Mouse (Mus musculus): ENCODE measurements around the gene Trappc4. TPM values are rescaled to one million over a fixed set of nuclear protein-coding genes. Genes with fewer than 3 reads are reported as not detected.

Gene Trappc4
- polyA plus RNA-seq, 1 experiment from 2014 or later: 143 TPM

GRCm38 (mm10) chr9:44398087-44398486, 9.3 kb downstream of the Trappc4 start:
- Histone ChIP-seq H3K27me3 (ENCODE audit: control insufficient read depth, insufficient read depth, low read length) (no peaks in the 10 kb centered on the region), H3K27ac (ENCODE audit: low read depth, low read length) (peak overlapping the region; percentile 89; the same call in 1 of the 2 replicates), H3K36me3 (ENCODE audit: control insufficient read depth, insufficient read depth, low read length) (peaks cover 28% of the 10 kb centered on the region), H3K4me3 (ENCODE audit: low read length) (peak overlapping the region; percentile 68), H3K4me1 (ENCODE audit: control insufficient read depth, insufficient read depth, low read length) (peaks cover 11% of the 10 kb centered on the region), H3K9me3 (ENCODE audit: control insufficient read depth, low read length) (no peaks in the 10 kb centered on the region), H3K9ac (ENCODE audit: low read depth, low read length) (peak overlapping the region; percentile 76; the same call in 1 of the 2 replicates), H3K4me2 (replicated peaks; ENCODE audit: low read depth, low read length) (peak overlapping the region; percentile 96)
- 8% methylated on average over 4 of the region's 4 CpGs for WGBS
- peak; percentile 5; the same call in 1 of the 2 replicates for ATAC-seq (ENCODE audit: low FRiP score, low TSS enrichment)

DNA sequence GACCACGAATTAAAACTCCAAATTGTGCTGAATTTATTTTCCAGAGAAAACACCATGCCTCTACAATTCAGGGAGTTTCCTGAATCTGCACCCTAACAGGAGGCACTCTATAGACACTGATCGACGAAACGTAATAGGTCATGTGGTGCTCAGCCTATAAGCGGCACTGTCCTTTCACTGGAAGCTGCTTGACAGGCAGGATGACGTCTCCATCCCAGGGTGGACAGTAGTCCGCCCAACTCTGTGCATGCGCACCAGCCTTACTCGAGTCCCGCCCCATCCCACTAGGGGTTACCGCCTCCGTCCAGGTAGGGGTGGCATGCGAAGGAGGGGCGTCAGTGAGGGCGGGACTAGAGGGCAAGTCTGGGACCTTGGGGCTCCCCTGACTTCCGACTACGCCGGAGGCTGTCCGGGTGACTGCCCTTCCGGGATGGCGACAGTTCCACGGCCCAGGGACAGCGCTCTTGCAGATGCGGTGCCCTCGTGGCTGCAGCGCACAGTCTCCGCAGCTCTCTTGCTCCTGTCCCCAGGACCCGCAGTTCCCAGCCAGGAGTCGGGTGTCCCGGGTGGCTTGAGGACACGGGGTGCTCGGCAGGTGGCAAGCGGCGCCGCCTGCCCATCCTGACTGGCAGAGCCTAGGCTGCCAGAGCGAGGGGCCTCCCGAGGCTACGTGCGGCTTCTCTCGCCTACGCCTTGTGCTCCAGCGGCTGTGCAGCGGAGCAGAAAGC, 10.6 kb downstream of the Trappc4 start, which contains the start of gene Slc37a4:
Slc37a4 (plus strand) TSS at position 169 of the 728 bp plus-strand sequence.
- Histone ChIP-seq H3K36me3 (ENCODE audit: control insufficient read depth, insufficient read depth, low read length) (peaks cover 23% of the 10 kb centered on the region), H3K4me1 (ENCODE audit: control insufficient read depth, insufficient read depth, low read length) (peaks cover 11% of the 10 kb centered on the region), H3K9ac (ENCODE audit: low read depth, low read length) (peak within 1 kb of the TSS; percentile 76), H3K27ac (ENCODE audit: low read depth, low read length) (peak within 1 kb of the TSS; percentile 89), H3K27me3 (ENCODE audit: control insufficient read depth, insufficient read depth, low read length) (no peaks in the 10 kb centered on the region), H3K4me2 (replicated peaks; ENCODE audit: low read depth, low read length) (peak within 1 kb of the TSS; percentile 96), H3K4me3 (ENCODE audit: low read length) (peak within 1 kb of the TSS; percentile 68), H3K9me3 (ENCODE audit: control insufficient read depth, low read length) (no peaks in the 10 kb centered on the region)
- peak; percentile 98 for ATAC-seq (ENCODE audit: low FRiP score, low TSS enrichment)
- under 1% methylated on average over 43 of the region's 43 CpGs for WGBS

- 46% methylated on average over 4 of the region's 4 CpGs for WGBS
- H3K9me3 ChIP-seq (ENCODE audit: control insufficient read depth, low read length): no peaks in the 10 kb centered on the region
- H3K36me3 ChIP-seq (ENCODE audit: control insufficient read depth, insufficient read depth, low read length): peaks cover 56% of the 10 kb centered on the region
- H3K4me1 ChIP-seq (ENCODE audit: control insufficient read depth, insufficient read depth, low read length): no peaks in the 10 kb centered on the region; the same call in 1 of the 2 replicates
- no peak overlapping the region for H3K9ac ChIP-seq (ENCODE audit: low read depth, low read length)
- ATAC-seq (ENCODE audit: low FRiP score, low TSS enrichment): peak; percentile 43; the same call in 1 of the 2 replicates
- no peaks in the 10 kb centered on the region for H3K27me3 ChIP-seq (ENCODE audit: control insufficient read depth, insufficient read depth, low read length)
- H3K4me3 ChIP-seq (ENCODE audit: low read length): no peak overlapping the region
- no peak overlapping the region for H3K27ac ChIP-seq (ENCODE audit: low read depth, low read length)
- H3K4me2 ChIP-seq (replicated peaks; ENCODE audit: low read depth, low read length): no peak overlapping the region
These were observed 15.9 kb downstream of the Trappc4 start for GRCm38 (mm10) chr9:44391466-44391865.

- 63% methylated on average over 8 of the region's 8 CpGs for WGBS
- peaks cover 78% of the 10 kb centered on the region for H3K36me3 ChIP-seq (ENCODE audit: control insufficient read depth, insufficient read depth, low read length)
- H3K4me1 ChIP-seq (ENCODE audit: control insufficient read depth, insufficient read depth, low read length): no peaks in the 10 kb centered on the region
- no peaks in the 10 kb centered on the region for H3K27me3 ChIP-seq (ENCODE audit: control insufficient read depth, insufficient read depth, low read length)
- no peak for ATAC-seq (ENCODE audit: low FRiP score, low TSS enrichment)
- no peaks in the 10 kb centered on the region for H3K9me3 ChIP-seq (ENCODE audit: control insufficient read depth, low read length)
- no peak overlapping the region for H3K4me3 ChIP-seq (ENCODE audit: low read length)
- no peak overlapping the region for H3K4me2 ChIP-seq (replicated peaks; ENCODE audit: low read depth, low read length)
- H3K27ac ChIP-seq (ENCODE audit: low read depth, low read length): no peak overlapping the region
- H3K9ac ChIP-seq (ENCODE audit: low read depth, low read length): no peak overlapping the region
These were observed 18.1 kb downstream of the Trappc4 start for GRCm38 (mm10) chr9:44389273-44389672.

DNA sequence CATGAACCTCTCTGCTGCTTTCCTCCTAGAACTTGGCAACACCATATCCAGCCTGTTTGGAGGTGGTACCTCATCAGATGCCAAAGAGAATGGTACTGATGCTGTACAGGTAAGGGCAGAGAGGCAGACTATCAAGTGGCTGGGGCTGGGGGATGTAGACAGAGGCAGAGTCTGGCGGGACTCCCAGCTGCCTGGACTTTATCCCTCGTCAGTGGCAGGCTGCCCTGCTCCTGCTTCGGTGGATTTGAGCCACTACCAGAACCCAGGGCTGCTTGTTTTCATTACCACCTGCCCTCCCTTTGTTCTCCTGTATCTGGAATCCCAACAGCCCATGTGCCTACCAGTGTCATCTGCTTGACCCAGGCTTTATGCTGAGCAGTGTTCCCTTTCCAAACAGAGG, 20.2 kb downstream of the Trappc4 start:
- Histone ChIP-seq H3K27ac (ENCODE audit: low read depth, low read length) (no peak overlapping the region), H3K36me3 (ENCODE audit: control insufficient read depth, insufficient read depth, low read length) (peaks cover 95% of the 10 kb centered on the region), H3K4me2 (replicated peaks; ENCODE audit: low read depth, low read length) (no peak overlapping the region), H3K9me3 (ENCODE audit: control insufficient read depth, low read length) (no peaks in the 10 kb centered on the region), H3K27me3 (ENCODE audit: control insufficient read depth, insufficient read depth, low read length) (no peaks in the 10 kb centered on the region), H3K9ac (ENCODE audit: low read depth, low read length) (no peak overlapping the region), H3K4me3 (ENCODE audit: low read length) (no peak overlapping the region), H3K4me1 (ENCODE audit: control insufficient read depth, insufficient read depth, low read length) (no peaks in the 10 kb centered on the region)
- no peak for ATAC-seq (ENCODE audit: low FRiP score, low TSS enrichment)
- WGBS: 87% methylated on average over 3 of the region's 3 CpGs

- Histone ChIP-seq H3K9me3 (ENCODE audit: control insufficient read depth, low read length) (no peaks in the 10 kb centered on the region), H3K9ac (ENCODE audit: low read depth, low read length) (no peak overlapping the region), H3K4me2 (replicated peaks; ENCODE audit: low read depth, low read length) (no peak overlapping the region), H3K27me3 (ENCODE audit: control insufficient read depth, insufficient read depth, low read length) (no peaks in the 10 kb centered on the region), H3K4me3 (ENCODE audit: low read length) (no peak overlapping the region), H3K36me3 (ENCODE audit: control insufficient read depth, insufficient read depth, low read length) (peaks cover 90% of the 10 kb centered on the region), H3K27ac (ENCODE audit: low read depth, low read length) (no peak overlapping the region), H3K4me1 (ENCODE audit: control insufficient read depth, insufficient read depth, low read length) (peaks cover 11% of the 10 kb centered on the region; the same call in 1 of the 2 replicates)
- no peak for ATAC-seq (ENCODE audit: low FRiP score, low TSS enrichment)
- WGBS: 95% methylated on average over 13 of the region's 13 CpGs
These were observed 22.8 kb downstream of the Trappc4 start for GRCm38 (mm10) chr9:44384596-44384995.

GRCm38 (mm10) chr9:44379862-44380261, 27.5 kb downstream of the Trappc4 start:
- no peaks in the 10 kb centered on the region for H3K27me3 ChIP-seq (ENCODE audit: control insufficient read depth, insufficient read depth, low read length)
- peaks cover 43% of the 10 kb centered on the region for H3K36me3 ChIP-seq (ENCODE audit: control insufficient read depth, insufficient read depth, low read length)
- peak; percentile 42 for ATAC-seq (ENCODE audit: low FRiP score, low TSS enrichment)
- peak overlapping the region; percentile 84 for H3K9ac ChIP-seq (ENCODE audit: low read depth, low read length)
- peak overlapping the region; percentile 76 for H3K4me2 ChIP-seq (replicated peaks; ENCODE audit: low read depth, low read length)
- 6% methylated on average over 15 of the region's 15 CpGs for WGBS
- peaks cover 16% of the 10 kb centered on the region; the same call in 1 of the 2 replicates for H3K4me1 ChIP-seq (ENCODE audit: control insufficient read depth, insufficient read depth, low read length)
- peak overlapping the region; percentile 69 for H3K4me3 ChIP-seq (ENCODE audit: low read length)
- no peaks in the 10 kb centered on the region for H3K9me3 ChIP-seq (ENCODE audit: control insufficient read depth, low read length)
- H3K27ac ChIP-seq (ENCODE audit: low read depth, low read length): peak overlapping the region; percentile 76

- no peaks in the 10 kb centered on the region for H3K9me3 ChIP-seq (ENCODE audit: control insufficient read depth, low read length)
- H3K4me3 ChIP-seq (ENCODE audit: low read length): peak within 1 kb of the TSS; percentile 69
- peak within 1 kb of the TSS; percentile 76 for H3K27ac ChIP-seq (ENCODE audit: low read depth, low read length)
- H3K9ac ChIP-seq (ENCODE audit: low read depth, low read length): peak within 1 kb of the TSS; percentile 84
- peaks cover 37% of the 10 kb centered on the region for H3K36me3 ChIP-seq (ENCODE audit: control insufficient read depth, insufficient read depth, low read length)
- peak within 1 kb of the TSS; percentile 76 for H3K4me2 ChIP-seq (replicated peaks; ENCODE audit: low read depth, low read length)
- under 1% methylated on average over 83 of the region's 83 CpGs for WGBS
- ATAC-seq (ENCODE audit: low FRiP score, low TSS enrichment): peak; percentile 98
- no peaks in the 10 kb centered on the region for H3K27me3 ChIP-seq (ENCODE audit: control insufficient read depth, insufficient read depth, low read length)
- peaks cover 16% of the 10 kb centered on the region; the same call in 1 of the 2 replicates for H3K4me1 ChIP-seq (ENCODE audit: control insufficient read depth, insufficient read depth, low read length)
These were observed 28.2 kb downstream of the Trappc4 start, which contains the start of gene Hyou1 for GRCm38 (mm10) chr9:44379054-44379834. Gene Hyou1, plus strand, starts transcription at chr9:44379490.
